Mouse (Mus musculus) WW6 (cell line): ENCODE data around the gene Nxpe3.
A peak's percentile ranks its signal among the peaks of the same experiment; 100 is the strongest.

Experiments used
- DNase-seq: peaks from one replicate; pipeline ENCODE4 v3.0.0-alpha.2; 2013; ENCODE audit warnings: low read depth, low spot score

Nxpe3 gene

DNA sequence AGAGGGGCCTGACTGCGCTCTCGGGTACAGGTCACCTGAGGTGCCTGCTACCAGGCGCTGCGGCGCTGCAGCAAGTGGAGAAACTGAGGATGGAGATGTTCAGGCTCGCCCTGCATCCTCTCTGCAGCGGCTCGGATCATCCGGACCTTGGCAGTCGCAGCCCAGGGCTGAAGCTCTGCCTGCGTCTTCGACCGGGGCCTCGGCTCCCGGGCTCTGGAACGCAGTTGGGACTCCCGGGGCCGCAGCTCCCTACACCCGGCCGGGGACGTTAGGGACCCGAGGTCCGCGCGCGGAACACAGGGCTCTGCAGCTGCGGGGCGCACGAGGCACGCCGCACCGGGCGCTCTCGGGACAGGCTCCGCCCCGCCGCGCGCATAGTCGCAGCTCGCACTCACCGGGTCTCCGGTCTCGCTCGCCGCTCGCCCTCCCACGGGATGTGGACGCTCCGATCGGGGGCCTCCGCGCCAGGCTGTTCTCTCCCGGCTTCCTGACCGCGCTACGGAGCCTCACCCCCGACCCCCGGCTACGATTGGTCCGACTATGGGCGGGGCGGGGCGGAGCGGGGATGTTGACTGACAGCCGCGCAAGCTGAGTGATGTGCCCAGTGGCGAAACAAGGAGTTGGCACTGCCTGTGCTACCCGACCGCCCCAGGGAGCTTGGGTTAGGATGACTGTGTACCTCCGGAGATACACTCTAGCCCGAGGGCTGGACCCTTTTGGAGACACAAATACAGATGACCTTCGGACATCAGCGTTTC is at the start of gene Nxpe3:
Gene Nxpe3, minus strand, starts transcription at position 393 of the 758 bp plus-strand sequence.
- peak; percentile 61 for DNase-seq

- DNase-seq, result no peak
These were observed 45.7 kb upstream of the Nxpe3 start for GRCm38 (mm10) chr16:55940781-55941180.

- DNase-seq, result no peak
These were observed 44.6 kb upstream of the Nxpe3 start for GRCm38 (mm10) chr16:55939703-55940102.

- DNase-seq, result no peak
These were observed 43.7 kb upstream of the Nxpe3 start for GRCm38 (mm10) chr16:55938761-55939160.

DNA sequence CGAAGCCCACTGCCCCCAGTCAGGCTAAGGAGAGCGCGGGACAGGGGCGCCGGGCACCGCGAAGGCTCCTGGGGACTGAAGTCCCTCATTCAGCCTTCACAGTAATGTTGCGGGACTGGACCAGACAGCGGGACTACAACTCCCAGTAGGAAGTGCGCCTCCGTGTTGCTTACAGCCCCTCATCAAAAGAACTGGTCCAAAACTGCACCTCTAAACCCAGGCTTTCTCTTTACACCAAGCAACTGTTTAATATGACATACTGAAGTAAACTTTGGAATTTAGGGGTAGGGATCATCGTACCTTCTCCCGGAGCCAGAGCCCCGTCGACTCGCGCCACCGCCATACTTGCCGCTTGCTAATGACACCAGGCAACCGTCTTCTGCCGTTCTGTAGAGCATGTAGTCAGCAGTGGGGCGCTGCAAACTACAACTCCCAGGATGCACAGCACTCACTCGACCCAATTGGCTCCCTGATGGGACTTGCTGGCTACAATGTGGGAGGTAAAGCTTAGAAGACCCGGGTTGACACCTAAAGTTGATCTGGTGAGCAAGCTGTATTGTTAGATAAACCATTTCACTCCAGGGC is 39.5 kb upstream of the Nxpe3 start, which contains the start of gene Cep97:
Gene Cep97, minus strand, starts transcription at position 403 of the 585 bp plus-strand sequence.
- peak; percentile 75 for DNase-seq

- no peak for DNase-seq
These were observed 38.7 kb upstream of the Nxpe3 start for GRCm38 (mm10) chr16:55933681-55934343.

DNA sequence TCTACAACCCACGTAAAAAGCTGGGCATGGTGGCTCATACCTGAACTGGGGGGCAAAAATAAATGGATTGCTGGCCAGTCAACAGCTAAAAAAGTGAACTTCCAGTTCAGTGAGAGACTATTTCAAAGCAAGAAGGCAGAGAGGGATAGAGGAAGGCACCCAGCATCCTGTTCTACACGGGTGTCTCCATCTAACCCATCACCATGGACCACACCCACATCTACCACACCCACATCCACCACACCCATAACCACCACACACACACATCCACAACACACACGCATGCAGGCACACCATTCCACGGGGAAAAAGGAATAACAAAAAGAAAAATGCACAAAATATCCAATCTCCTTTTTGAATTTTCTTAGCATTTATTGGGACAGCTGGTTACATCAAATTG is 28.9 kb upstream of the Nxpe3 start:
- no peak for DNase-seq

DNA sequence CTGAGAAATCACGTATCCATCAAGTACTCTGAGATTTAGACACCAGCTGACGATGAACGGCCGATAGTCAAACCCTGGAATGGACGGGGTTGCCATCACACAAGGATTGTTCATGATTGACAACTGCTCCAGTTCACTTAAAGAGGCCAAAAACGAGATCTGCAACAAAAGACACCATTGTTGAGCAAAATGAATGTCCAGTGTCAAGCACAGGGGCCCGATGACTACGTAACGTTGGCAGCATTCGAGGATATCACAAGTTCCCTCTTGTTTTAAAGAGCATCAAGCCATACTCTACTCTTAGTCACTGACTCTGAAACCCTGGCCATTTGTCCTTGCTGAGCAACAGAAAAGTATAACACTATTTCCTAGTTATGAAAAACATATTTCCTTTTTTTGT is 27.0 kb upstream of the Nxpe3 start:
- DNase-seq, result no peak

DNA sequence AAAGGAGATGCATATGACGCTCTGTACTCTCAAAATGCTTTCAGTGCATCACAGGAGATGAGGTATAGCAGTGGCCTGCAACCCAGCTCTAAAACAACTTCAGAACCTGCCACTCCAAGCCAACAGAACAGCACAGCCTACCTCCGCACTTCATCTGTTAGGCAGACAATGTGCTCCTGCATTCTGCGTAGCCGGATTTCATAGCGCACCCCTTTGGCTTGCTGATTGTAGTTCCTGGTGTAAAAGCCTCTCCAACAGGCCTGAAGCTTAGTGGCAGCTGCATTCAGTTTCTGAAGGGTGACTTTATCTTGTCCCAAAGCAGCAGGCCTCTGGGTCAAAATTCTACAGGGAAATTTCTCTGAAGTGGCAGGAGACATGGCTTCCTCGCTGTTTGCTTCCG is 19.6 kb upstream of the Nxpe3 start:
- no peak for DNase-seq

- DNase-seq, result no peak
These were observed 15.2 kb upstream of the Nxpe3 start for GRCm38 (mm10) chr16:55910208-55910793.

GRCm38 (mm10) chr16:55906928-55907679 is 12.0 kb upstream of the Nxpe3 start:
- DNase-seq, result no peak

- no peak for DNase-seq
These were observed 10.3 kb upstream of the Nxpe3 start for GRCm38 (mm10) chr16:55905370-55905769.

DNA sequence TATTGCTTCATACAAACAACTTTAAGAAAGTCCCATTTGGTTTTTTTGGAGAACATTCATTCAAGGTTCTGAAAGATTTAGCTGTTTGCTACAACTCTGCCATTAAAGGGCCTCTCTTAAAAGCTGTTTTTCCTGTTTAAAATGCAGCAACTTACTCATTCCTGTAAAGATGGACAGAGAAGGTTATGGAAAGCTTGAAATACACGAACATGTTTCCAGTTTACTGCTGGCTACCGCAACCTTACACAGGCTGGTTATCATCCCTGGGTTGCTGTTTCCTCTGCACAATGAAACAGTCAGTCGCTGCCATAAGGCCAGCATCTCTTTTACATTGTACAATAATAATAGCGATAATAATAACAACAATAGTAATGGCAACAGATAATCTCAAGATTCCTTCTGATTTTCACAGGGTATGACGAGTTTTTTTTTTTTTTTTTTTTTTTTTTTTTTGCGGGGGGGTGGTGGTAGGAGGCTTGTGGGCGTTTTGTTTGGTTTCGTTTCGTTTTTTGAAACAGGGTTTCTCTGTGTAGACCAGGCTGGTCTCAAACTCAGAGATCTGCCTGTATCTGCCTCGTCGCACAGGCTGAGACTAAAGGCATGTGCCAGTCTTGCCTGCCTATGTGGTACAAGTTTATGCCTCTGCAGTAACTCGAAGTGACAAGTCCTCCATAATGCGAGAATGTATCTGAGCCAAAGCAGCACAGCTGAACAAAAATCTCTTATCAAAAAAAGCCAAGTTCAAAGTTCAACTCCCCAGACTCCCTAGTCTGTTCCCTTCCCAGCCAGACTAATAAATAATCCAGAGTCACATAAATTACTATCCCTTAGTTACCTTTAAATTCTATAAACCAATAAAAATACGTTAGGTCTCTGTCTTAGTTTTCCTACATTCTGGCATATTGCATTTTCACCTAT is 7.0 kb upstream of the Nxpe3 start:
- DNase-seq, result no peak

DNA sequence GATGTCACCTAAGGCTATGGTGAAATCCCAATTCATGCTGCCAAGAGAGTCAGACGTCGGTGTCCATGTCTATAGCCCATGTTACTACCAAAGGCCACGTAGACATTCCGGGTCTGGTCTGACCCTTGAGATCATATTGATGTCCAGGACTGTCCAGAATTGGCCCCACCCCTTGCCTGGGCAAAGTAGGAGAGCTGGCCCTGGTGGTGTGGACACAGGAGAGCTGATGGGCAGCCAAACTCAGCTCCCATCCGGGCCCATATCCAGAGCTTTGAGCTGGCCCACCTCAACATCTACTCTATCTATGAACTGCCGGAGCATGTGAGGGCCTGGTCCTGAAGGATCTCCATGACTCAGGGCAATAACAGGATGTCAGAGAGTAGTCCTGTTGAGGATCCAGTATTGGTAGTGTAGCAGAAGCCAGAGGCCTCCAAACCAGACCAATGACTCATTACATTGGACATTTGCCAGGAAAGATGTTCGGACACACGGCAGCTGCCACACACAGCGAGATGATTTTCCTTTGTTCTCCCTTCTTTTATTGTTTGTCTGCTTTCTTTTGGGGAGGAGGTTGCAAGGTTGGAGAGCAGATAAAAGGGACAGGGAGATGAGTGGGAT is 3.4 kb upstream of the Nxpe3 start:
- DNase-seq, result no peak

- peak; percentile 11 for DNase-seq
These were observed 588 bp upstream of the Nxpe3 start for GRCm38 (mm10) chr16:55895651-55896095.

GRCm38 (mm10) chr16:55894536-55894892 is 571 bp downstream of the Nxpe3 start:
- DNase-seq, result no peak

GRCm38 (mm10) chr16:55893410-55894107 is 1.5 kb downstream of the Nxpe3 start:
- no peak for DNase-seq

DNA sequence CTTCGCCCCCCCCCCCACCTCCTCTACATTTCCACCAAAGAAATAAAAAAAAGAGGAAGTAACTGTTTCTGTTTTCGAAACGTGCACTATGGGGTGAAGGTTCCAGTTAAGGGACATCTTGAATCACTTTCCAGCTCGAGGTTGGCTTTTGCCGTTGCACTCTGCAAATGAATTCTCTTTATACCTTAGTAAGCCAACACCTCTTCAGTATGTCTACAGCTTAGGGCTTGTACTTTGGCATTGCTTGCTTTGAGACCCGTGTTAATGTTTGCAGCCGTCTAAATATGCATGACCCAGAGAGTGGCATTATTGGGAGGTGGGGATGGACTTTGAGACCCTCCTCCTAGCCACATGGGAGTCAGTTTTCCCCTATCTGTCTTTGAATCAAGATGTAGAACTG is 2.6 kb downstream of the Nxpe3 start:
- DNase-seq, result no peak

- no peak for DNase-seq
These were observed 3.7 kb downstream of the Nxpe3 start for GRCm38 (mm10) chr16:55891346-55891745.
